Mouse (Mus musculus): ENCODE measurements around the gene Ly86.

The Ly86 gene

GRCm38 (mm10) chr13:37457007-37457827 is 112.2 kb downstream of the Ly86 start:
- DNase-seq (ENCODE audit: low read depth, low spot score) = no peak

GRCm38 (mm10) chr13:37458557-37458956 is 113.5 kb downstream of the Ly86 start:
- no peak for DNase-seq (ENCODE audit: low read depth, low spot score)

GRCm38 (mm10) chr13:37459022-37459421 is 114.0 kb downstream of the Ly86 start:
- DNase-seq (ENCODE audit: low read depth, low spot score) = no peak

GRCm38 (mm10) chr13:37459957-37460930 is 115.2 kb downstream of the Ly86 start:
- no peak for DNase-seq (ENCODE audit: low read depth, low spot score)

GRCm38 (mm10) chr13:37462049-37462702 is 117.2 kb downstream of the Ly86 start:
- DNase-seq (ENCODE audit: low read depth, low spot score) = no peak

GRCm38 (mm10) chr13:37465710-37466109 is 120.7 kb downstream of the Ly86 start:
- no peak for DNase-seq (ENCODE audit: low read depth, low spot score)

- DNase-seq (ENCODE audit: low read depth, low spot score) = peak; percentile 62
Measured at GRCm38 (mm10) chr13:37467795-37468194, 122.8 kb downstream of the Ly86 start.
